Mouse (Mus musculus) spleen, adult 2 months (tissue): ENCODE measurements at regions not wholly inside any gene's neighbourhood (a gene's known extent, or its start where the extent isn't known, plus 50 kb on each side); places are given as distances from the start of the nearest gene placed in this dataset.

Experiments used
- CTCF ChIP-seq: fragments of 200-500 bp; IDR thresholded peaks from 2 replicates; pipeline ENCODE4 v1.5.1; 2011; ENCODE audit warnings: mild to moderate bottlenecking, inconsistent platforms; ENCODE audit not compliant: insufficient read depth, insufficient read length, insufficient replicate concordance; ENCODE audit errors: extremely low read depth
- POLR2A ChIP-seq: fragments of 200-500 bp; IDR thresholded peaks from 2 replicates; pipeline ENCODE4 v1.6.1; 2011; ENCODE audit warnings: low read depth, low read length, inconsistent platforms

DNA sequence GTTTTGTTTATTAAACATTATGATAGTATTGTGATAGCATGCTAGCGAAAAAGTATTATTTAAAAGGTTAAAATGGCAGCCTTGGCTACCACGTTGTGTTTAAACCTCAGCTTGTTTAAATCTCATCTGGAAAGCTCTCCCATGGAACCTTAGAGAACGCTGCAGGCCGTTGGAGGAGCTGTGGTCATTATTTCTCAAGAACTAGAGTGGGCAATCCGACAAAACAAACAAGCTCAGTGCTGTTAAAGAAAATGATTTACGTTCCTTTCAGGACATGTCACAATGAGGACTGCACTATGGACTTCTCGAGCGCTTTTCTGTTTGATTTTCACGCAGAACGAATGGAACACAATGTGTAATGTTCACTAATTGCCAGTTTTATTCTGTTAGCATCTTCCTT is 178.9 kb downstream of the Dusp6 start:
- no peak for TF ChIP-seq CTCF
- TF ChIP-seq POLR2A = no peak
